Mouse (Mus musculus) forebrain, embryonic 10.5 days (tissue): Measurements from ENCODE around the gene Olfml3. TPM values are rescaled to one million over a fixed set of nuclear protein-coding genes. Genes with fewer than 3 reads are reported as not detected.

Experiments
- DNase-seq: peaks from one replicate; pipeline ENCODE4 v3.0.0-alpha.2; 2017; ENCODE audit warnings: low spot score; ENCODE audit errors: extremely low spot score
- H3K27ac ChIP-seq: fragments of 300-500 bp; sonication (generic); 2 replicates; pipeline ENCODE4 v1.5.1; 2016; ENCODE audit warnings: mild to moderate bottlenecking
- H3K27me3 ChIP-seq: fragments of 300-500 bp; sonication (generic); 2 replicates; pipeline ENCODE4 v1.6.1; 2016; ENCODE audit warnings: mild to moderate bottlenecking; ENCODE audit not compliant: poor library complexity, severe bottlenecking
- H3K36me3 ChIP-seq: fragments of 300-500 bp; sonication (generic); replicated peaks from 2 replicates; pipeline ENCODE4 v1.6.1; 2016; ENCODE audit warnings: mild to moderate bottlenecking, moderate library complexity
- H3K4me1 ChIP-seq: fragments of 300-500 bp; sonication (generic); 2 replicates; pipeline ENCODE4 v1.6.1; 2016
- H3K4me3 ChIP-seq: fragments of 300-500 bp; sonication (generic); 2 replicates; pipeline ENCODE4 v1.5.1; 2016; ENCODE audit warnings: mild to moderate bottlenecking, moderate library complexity
- H3K9me3 ChIP-seq: fragments of 300-500 bp; sonication (generic); 2 replicates; pipeline ENCODE4 v1.6.1; 2016; ENCODE audit warnings: mild to moderate bottlenecking, moderate library complexity
- WGBS: fragments of 180-500 bp; shearing (Covaris S2); methylation state at CpG from one replicate; pipeline ENCODE4 v1.1.7; 2016; 5-methylcytosine and 5-hydroxymethylcytosine counted together
- polyA plus RNA-seq: library from polyadenylated mRNA; unstranded; fragments of >200 nt; fragmentation: Nextera tagmentation; extraction: Ambion mirVana; gene quantifications from 2 replicates; pipeline ENCODE4 v1.2.1, GENCODE M21; 2016

Gene Olfml3
- polyA plus RNA-seq, 1 experiment from 2014 or later: 5.6 TPM

DNA sequence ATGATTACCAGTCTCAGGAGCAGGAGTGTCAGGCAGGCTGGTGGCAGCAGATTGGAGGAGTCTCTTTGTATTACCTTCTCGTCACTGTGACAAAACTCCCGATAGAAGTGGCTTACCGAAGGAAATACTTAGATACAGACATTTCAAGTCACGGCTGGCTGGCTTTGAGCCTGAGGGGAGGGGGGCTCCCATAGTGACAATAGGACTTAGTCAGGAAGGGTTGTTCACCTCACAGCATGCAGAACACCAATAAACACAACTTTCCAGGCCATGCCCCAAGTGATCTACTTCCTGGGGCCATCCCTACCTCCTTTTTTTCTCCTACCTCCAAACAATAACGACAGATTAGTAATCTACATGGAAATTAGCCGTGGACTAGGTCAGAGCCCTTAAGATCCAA is 59.0 kb downstream of the Olfml3 start:
- Histone ChIP-seq H3K4me3 (no peak overlapping the region), H3K27me3 (peaks cover 27% of the 10 kb centered on the region), H3K27ac (no peak overlapping the region), H3K9me3 (no peaks in the 10 kb centered on the region; the same call in 1 of the 2 replicates), H3K36me3 (no peaks in the 10 kb centered on the region), H3K4me1 (peaks cover 24% of the 10 kb centered on the region)
- no peak for DNase-seq
- 19% methylated on average over 6 of the region's 6 CpGs for WGBS

DNA sequence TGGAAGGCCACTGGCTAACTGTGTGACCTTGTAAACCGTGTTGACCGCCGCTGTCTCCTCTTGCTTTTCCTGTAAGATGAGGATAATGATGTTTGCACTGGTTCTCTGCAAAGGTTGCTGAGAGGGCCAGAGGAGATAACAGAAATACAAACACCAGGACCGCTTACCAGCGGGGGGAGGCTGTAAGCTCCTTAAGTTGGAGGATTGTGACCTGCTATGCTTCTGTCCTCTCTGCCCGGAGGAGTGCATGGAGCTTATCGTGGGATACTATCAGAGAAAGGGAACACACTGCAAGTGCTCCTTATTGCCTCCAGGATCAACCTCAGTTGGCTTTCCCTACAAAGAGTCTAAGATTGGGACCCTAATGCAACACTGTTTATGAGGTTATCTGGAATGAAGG is 65.1 kb downstream of the Olfml3 start:
- 0 out of 2 replicates have a peak, but pooled peaks cover 2% of the 10 kb centered on the region for H3K9me3 ChIP-seq
- 33% methylated on average over 7 of the region's 7 CpGs for WGBS
- no peaks in the 10 kb centered on the region for H3K36me3 ChIP-seq
- no peak overlapping the region for H3K27ac ChIP-seq
- 0 out of 2 replicates have a peak, but pooled peaks cover 6% of the 10 kb centered on the region for H3K4me1 ChIP-seq
- no peak overlapping the region for H3K4me3 ChIP-seq
- H3K27me3 ChIP-seq: no peaks in the 10 kb centered on the region; the same call in 1 of the 2 replicates
- no peak for DNase-seq

Other genes starting within 250 kb of the Olfml3 start
- 0.22 and 0.33 TPM in 2 replicates for gene Syt6, start 162.8 kb downstream of the Olfml3 start, polyA plus RNA-seq
- 0.09 and 0.20 TPM in 2 replicates for gene Atg4a-ps, start 91.9 kb downstream of the Olfml3 start, polyA plus RNA-seq
- not detected in 2 replicates for gene Gm10964, start 1.4 kb upstream of the Olfml3 start, polyA plus RNA-seq
- 9.9 and 10.4 TPM in 2 replicates for gene Hipk1, start 53.6 kb upstream of the Olfml3 start, polyA plus RNA-seq
- 37.2 and 40.5 TPM in 2 replicates for gene Dclre1b, start 71.4 kb upstream of the Olfml3 start, polyA plus RNA-seq
- gene Ap4b1, start 71.5 kb upstream of the Olfml3 start, polyA plus RNA-seq: 19.3 and 22.3 TPM in 2 replicates
- gene Gm43064, start 71.6 kb upstream of the Olfml3 start, polyA plus RNA-seq: 0.17 TPM in 1 of 2 replicates, not detected in the other
- 0.17 and 0.25 TPM in 2 replicates for gene Bcl2l15, start 94.6 kb upstream of the Olfml3 start, polyA plus RNA-seq
- gene Ptpn22, start 121.8 kb upstream of the Olfml3 start, polyA plus RNA-seq: 0.37 TPM in 2 replicates
- 11.6 and 14.1 TPM in 2 replicates for gene Rsbn1, start 176.1 kb upstream of the Olfml3 start, polyA plus RNA-seq
- gene Phtf1, start 230.1 kb upstream of the Olfml3 start, polyA plus RNA-seq: 32.6 and 33.4 TPM in 2 replicates